Comparison of ENCODE assay signal across 23 mouse cellular contexts in genomic region chr17:81169118-81169517, GRCm38 (mm10).
"Had no signal": no experiment of that assay in that cellular context is flagged by ENCODE, and none has a peak within 500 bp of the region (broad histone marks: within the 10 kb centered on the region; RNA-seq: fewer than 3 reads in every experiment).

No protein-coding gene starts in this region.

- H3K9ac ChIP-seq: liver, embryonic 12.5 days; liver, embryonic 15.5 days; lung, embryonic 15.5 days; midbrain, embryonic 13.5 days; neural tube, embryonic 13.5 days had no signal

- H3K4me1 ChIP-seq: liver, embryonic 12.5 days; liver, embryonic 15.5 days; lung, embryonic 15.5 days; megakaryocyte, embryonic 14.5 days; midbrain, embryonic 10.5 days; midbrain, embryonic 13.5 days; neural tube, embryonic 13.5 days had no signal

- H3K9me3 ChIP-seq: liver, embryonic 12.5 days; liver, embryonic 15.5 days; lung, embryonic 15.5 days; midbrain, embryonic 10.5 days; midbrain, embryonic 13.5 days; neural tube, embryonic 13.5 days had no signal

- DNase-seq: kidney, postnatal 25 days; layer of hippocampus, postnatal 36 days; left cerebral cortex, postnatal 4 days; liver; lung, adult 18-20 months; lung, postnatal 10 days; lung, postnatal 36 days; retina, postnatal 1 day; right cerebral cortex, postnatal 25 days; thymus, adult 18-20 months; thymus, postnatal 14 days; thymus, postnatal 4 days had no signal

- H3K27ac ChIP-seq: left cerebral cortex, adult 2 months; liver, embryonic 12.5 days; liver, embryonic 15.5 days; lung, embryonic 15.5 days; midbrain, embryonic 10.5 days; midbrain, embryonic 13.5 days; neural tube, embryonic 13.5 days had no signal

- H3K4me3 ChIP-seq: left cerebral cortex, adult 2 months; liver, embryonic 12.5 days; liver, embryonic 15.5 days; lung, embryonic 15.5 days; megakaryocyte, embryonic 14.5 days; midbrain, embryonic 10.5 days; midbrain, embryonic 13.5 days; myocyte; neural tube, embryonic 13.5 days had no signal

- ATAC-seq: intestine, postnatal 0 days; liver, embryonic 12.5 days; midbrain, embryonic 13.5 days; midbrain, embryonic 16.5 days had no signal

- H3K27me3 ChIP-seq: liver, embryonic 12.5 days; liver, embryonic 15.5 days; lung, embryonic 15.5 days; megakaryocyte, embryonic 14.5 days; midbrain, embryonic 13.5 days; neural tube, embryonic 13.5 days had no signal

- H3K4me2 ChIP-seq: liver, embryonic 12.5 days; liver, embryonic 15.5 days; lung, embryonic 15.5 days; midbrain, embryonic 13.5 days; neural tube, embryonic 13.5 days had no signal

- H3K36me3 ChIP-seq: liver, embryonic 12.5 days; liver, embryonic 15.5 days; lung, embryonic 15.5 days; midbrain, embryonic 10.5 days; midbrain, embryonic 13.5 days; neural tube, embryonic 13.5 days had no signal
